Mouse (Mus musculus) ES-E14 (cell line): ENCODE results near the gene Rrbp1.

ENCODE experiments used
- CHD2 ChIP-seq: IDR thresholded peaks from 2 replicates; pipeline ENCODE4 v1.6.1; 2014; ENCODE audit warnings: mild to moderate bottlenecking, low read depth, low read length, inconsistent platforms
- ZC3H11A ChIP-seq: IDR thresholded peaks from 2 replicates; pipeline ENCODE4 v1.6.1; 2012; ENCODE audit warnings: low read depth, mild to moderate bottlenecking, inconsistent platforms, low read length, borderline replicate concordance
- ZNF384 ChIP-seq: IDR thresholded peaks from 2 replicates; pipeline ENCODE4 v1.6.1; 2012; ENCODE audit warnings: low read depth, low read length, inconsistent platforms

- no peak for TF ChIP-seq ZC3H11A
- TF ChIP-seq ZNF384 = no peak
- no peak for TF ChIP-seq CHD2
These were observed 73.2 kb downstream of the Rrbp1 start for GRCm38 (mm10) chr2:143937861-143938260.
